Mouse (Mus musculus) lung, embryonic 15.5 days (tissue): ENCODE data around the gene Dcps. TPM values are rescaled to one million over a fixed set of nuclear protein-coding genes. Genes with fewer than 3 reads are reported as not detected.

Source experiments
- ATAC-seq: fragments of 200-750 bp; cut with Nextera tagmentation; 2 replicates; pipeline ENCODE4 v1.8.0; 2017; ENCODE audit warnings: moderate number of reproducible peaks, borderline replicate concordance; ENCODE audit not compliant: low FRiP score, low TSS enrichment; ENCODE audit errors: extremely low read depth
- H3K27ac ChIP-seq: fragments of 300-500 bp; sonication (generic); 2 replicates; pipeline ENCODE4 v1.5.1; 2015; ENCODE audit warnings: moderate library complexity, mild to moderate bottlenecking, inconsistent platforms
- H3K27me3 ChIP-seq: fragments of 300-500 bp; sonication (generic); 2 replicates; pipeline ENCODE4 v1.6.1; 2015; ENCODE audit warnings: inconsistent platforms
- H3K36me3 ChIP-seq: fragments of 300-500 bp; sonication (generic); 2 replicates; pipeline ENCODE4 v1.6.1; 2015; ENCODE audit warnings: inconsistent platforms
- H3K4me1 ChIP-seq: fragments of 300-500 bp; sonication (generic); 2 replicates; pipeline ENCODE4 v1.6.1; 2015; ENCODE audit warnings: inconsistent platforms
- H3K4me2 ChIP-seq: fragments of 300-500 bp; sonication (generic); 2 replicates; pipeline ENCODE4 v1.6.1; 2015; ENCODE audit warnings: inconsistent platforms, mild to moderate bottlenecking, moderate library complexity
- H3K4me3 ChIP-seq: fragments of 300-500 bp; sonication (generic); 2 replicates; pipeline ENCODE4 v1.5.1; 2015; ENCODE audit warnings: mild to moderate bottlenecking, inconsistent platforms
- H3K9ac ChIP-seq: fragments of 300-500 bp; sonication (generic); 2 replicates; pipeline ENCODE4 v1.6.1; 2015; ENCODE audit warnings: inconsistent platforms
- H3K9me3 ChIP-seq: fragments of 300-500 bp; sonication (generic); 2 replicates; pipeline ENCODE4 v1.6.1; 2016; ENCODE audit warnings: inconsistent platforms
- WGBS: fragments of 180-500 bp; shearing (Covaris S2); methylation state at CpG from one replicate; pipeline ENCODE4 v1.1.7; 2015; 5-methylcytosine and 5-hydroxymethylcytosine counted together
- polyA plus RNA-seq: library from polyadenylated mRNA; unstranded; fragments of >200 nt; fragmentation: Nextera tagmentation; extraction: Ambion mirVana; gene quantifications from 2 replicates; pipeline ENCODE4 v1.2.1, GENCODE M21; 2015

Dcps gene
- polyA plus RNA-seq, 1 experiment from 2014 or later = 92.6 TPM

- H3K27ac ChIP-seq = no peak overlapping the region
- 75% methylated on average over 4 of the region's 4 CpGs for WGBS
Measured at GRCm38 (mm10) chr9:35104711-35105110, 71.2 kb downstream of the Dcps start.

GRCm38 (mm10) chr9:35098762-35099161 is 77.1 kb downstream of the Dcps start:
- 69% methylated on average over 4 of the region's 4 CpGs for WGBS
- Histone ChIP-seq H3K4me1 (peaks cover 14% of the 10 kb centered on the region), H3K36me3 (no peaks in the 10 kb centered on the region), H3K4me3 (no peak overlapping the region), H3K9ac (no peak overlapping the region), H3K9me3 (no peaks in the 10 kb centered on the region), H3K4me2 (no peak overlapping the region), H3K27me3 (no peaks in the 10 kb centered on the region), H3K27ac (no peak overlapping the region)
- no peak for ATAC-seq

More at GRCm38 (mm10) chr9:35104711-35105110, 71.2 kb downstream of the Dcps start:
- no peak for ATAC-seq
- H3K4me2 ChIP-seq = no peak overlapping the region
- H3K9ac ChIP-seq = no peak overlapping the region
- H3K9me3 ChIP-seq = no peaks in the 10 kb centered on the region
- no peak overlapping the region for H3K4me3 ChIP-seq
- H3K36me3 ChIP-seq = no peaks in the 10 kb centered on the region
- H3K27me3 ChIP-seq = no peaks in the 10 kb centered on the region
- H3K4me1 ChIP-seq = peaks cover 38% of the 10 kb centered on the region

- WGBS = 70% methylated on average over 4 of the region's 4 CpGs
- H3K4me1 ChIP-seq = peaks cover 14% of the 10 kb centered on the region
- H3K9ac ChIP-seq = no peak overlapping the region
- no peak for ATAC-seq
- H3K27me3 ChIP-seq = no peaks in the 10 kb centered on the region
- no peaks in the 10 kb centered on the region for H3K36me3 ChIP-seq
- no peak overlapping the region for H3K4me2 ChIP-seq
- H3K9me3 ChIP-seq = no peaks in the 10 kb centered on the region
- no peak overlapping the region for H3K4me3 ChIP-seq
- H3K27ac ChIP-seq = no peak overlapping the region
Measured at GRCm38 (mm10) chr9:35097901-35098300, 78.0 kb downstream of the Dcps start.

- Histone ChIP-seq H3K27me3 (no peaks in the 10 kb centered on the region), H3K36me3 (no peaks in the 10 kb centered on the region), H3K9ac (no peak overlapping the region), H3K9me3 (no peaks in the 10 kb centered on the region), H3K4me3 (no peak overlapping the region), H3K4me1 (peaks cover 9% of the 10 kb centered on the region; the same call in 1 of the 2 replicates), H3K4me2 (no peak overlapping the region), H3K27ac (no peak overlapping the region)
- ATAC-seq = no peak
- WGBS = 45% methylated on average over 1 of the region's 1 CpGs
Measured at GRCm38 (mm10) chr9:35095726-35096125, 80.1 kb downstream of the Dcps start.

GRCm38 (mm10) chr9:35093350-35093749 is 82.5 kb downstream of the Dcps start:
- no peak overlapping the region for H3K4me3 ChIP-seq
- no peak overlapping the region for H3K9ac ChIP-seq
- H3K4me2 ChIP-seq = no peak overlapping the region
- H3K9me3 ChIP-seq = no peaks in the 10 kb centered on the region
- H3K36me3 ChIP-seq = 0 out of 2 replicates have a peak, but pooled peaks cover 2% of the 10 kb centered on the region
- H3K27me3 ChIP-seq = no peaks in the 10 kb centered on the region
- peaks cover 9% of the 10 kb centered on the region; the same call in 1 of the 2 replicates for H3K4me1 ChIP-seq
- no peak for ATAC-seq
- H3K27ac ChIP-seq = no peak overlapping the region
- 87% methylated on average over 3 of the region's 3 CpGs for WGBS

GRCm38 (mm10) chr9:35092904-35093303 is 83.0 kb downstream of the Dcps start:
- H3K4me2 ChIP-seq = no peak overlapping the region
- H3K27me3 ChIP-seq = no peaks in the 10 kb centered on the region
- H3K36me3 ChIP-seq = 0 out of 2 replicates have a peak, but pooled peaks cover 2% of the 10 kb centered on the region
- H3K9ac ChIP-seq = no peak overlapping the region
- H3K27ac ChIP-seq = no peak overlapping the region
- ATAC-seq = no peak
- peaks cover 9% of the 10 kb centered on the region; the same call in 1 of the 2 replicates for H3K4me1 ChIP-seq
- H3K9me3 ChIP-seq = no peaks in the 10 kb centered on the region
- H3K4me3 ChIP-seq = no peak overlapping the region
- 88% methylated on average over 2 of the region's 2 CpGs for WGBS

Other genes starting within 250 kb of the Dcps start
- 36.4 and 37.4 TPM in 2 replicates for gene St3gal4, start 56.8 kb downstream of the Dcps start, polyA plus RNA-seq
- 113 and 118 TPM in 2 replicates for gene Srpr, start 24.1 kb upstream of the Dcps start, polyA plus RNA-seq
- gene Tirap, start 24.2 kb upstream of the Dcps start, polyA plus RNA-seq = 10.6 and 14.0 TPM in 2 replicates
- 37.9 and 43.0 TPM in 2 replicates for gene Foxred1, start 35.0 kb upstream of the Dcps start, polyA plus RNA-seq
- 35.9 and 36.7 TPM in 2 replicates for gene Fam118b, start 91.7 kb upstream of the Dcps start, polyA plus RNA-seq
- gene Rpusd4, start 91.8 kb upstream of the Dcps start, polyA plus RNA-seq = 24.3 and 27.7 TPM in 2 replicates
- 3.9 and 4.7 TPM in 2 replicates for gene Cdon, start 245.1 kb upstream of the Dcps start, polyA plus RNA-seq